Mouse (Mus musculus): ENCODE data around the gene 9230102O04Rik.

9230102O04Rik gene

GRCm38 (mm10) chr2:9885217-9885770, 4.0 kb downstream of the 9230102O04Rik start:
- no peak for DNase-seq (ENCODE audit: low read depth, low spot score)

- no peak for DNase-seq (ENCODE audit: low read depth, low spot score)
Observed at GRCm38 (mm10) chr2:9884533-9885216, 4.7 kb downstream of the 9230102O04Rik start.

GRCm38 (mm10) chr2:9883803-9884532, 5.4 kb downstream of the 9230102O04Rik start:
- no peak for DNase-seq (ENCODE audit: low read depth, low spot score)

- DNase-seq (ENCODE audit: low read depth, low spot score): no peak
Observed at GRCm38 (mm10) chr2:9882926-9883802, 6.2 kb downstream of the 9230102O04Rik start.

- no peak for DNase-seq (ENCODE audit: low read depth, low spot score)
Observed at GRCm38 (mm10) chr2:9882371-9882925, 6.9 kb downstream of the 9230102O04Rik start.

GRCm38 (mm10) chr2:9881611-9882023, 7.7 kb downstream of the 9230102O04Rik start:
- no peak for DNase-seq (ENCODE audit: low read depth, low spot score)

- DNase-seq (ENCODE audit: low read depth, low spot score): no peak
Observed at GRCm38 (mm10) chr2:9881051-9881591, 8.2 kb downstream of the 9230102O04Rik start, which contains the start of gene 4930412O13Rik. 4930412O13Rik (plus strand) TSS chr2:9881252.

- DNase-seq (ENCODE audit: low read depth, low spot score): no peak
Observed at GRCm38 (mm10) chr2:9880271-9880670, 9.1 kb downstream of the 9230102O04Rik start.

GRCm38 (mm10) chr2:9879493-9879892, 9.8 kb downstream of the 9230102O04Rik start:
- no peak for DNase-seq (ENCODE audit: low read depth, low spot score)

- DNase-seq (ENCODE audit: low read depth, low spot score): no peak
Observed at GRCm38 (mm10) chr2:9879092-9879491, 10.2 kb downstream of the 9230102O04Rik start.

- no peak for DNase-seq (ENCODE audit: low read depth, low spot score)
Observed at GRCm38 (mm10) chr2:9878564-9879081, 10.7 kb downstream of the 9230102O04Rik start.

- no peak for DNase-seq (ENCODE audit: low read depth, low spot score)
Observed at GRCm38 (mm10) chr2:9877966-9878563, 11.3 kb downstream of the 9230102O04Rik start.

GRCm38 (mm10) chr2:9877326-9877690, 12.0 kb downstream of the 9230102O04Rik start:
- DNase-seq (ENCODE audit: low read depth, low spot score): no peak

- no peak for DNase-seq (ENCODE audit: low read depth, low spot score)
Observed at GRCm38 (mm10) chr2:9876621-9877325, 12.6 kb downstream of the 9230102O04Rik start.

GRCm38 (mm10) chr2:9875676-9876357, 13.5 kb downstream of the 9230102O04Rik start:
- DNase-seq (ENCODE audit: low read depth, low spot score): no peak

GRCm38 (mm10) chr2:9875220-9875619, 14.1 kb downstream of the 9230102O04Rik start:
- no peak for DNase-seq (ENCODE audit: low read depth, low spot score)

GRCm38 (mm10) chr2:9874467-9875219, 14.7 kb downstream of the 9230102O04Rik start:
- DNase-seq (ENCODE audit: low read depth, low spot score): no peak

GRCm38 (mm10) chr2:9873757-9874156, 15.6 kb downstream of the 9230102O04Rik start:
- DNase-seq (ENCODE audit: low read depth, low spot score): no peak
